Mouse (Mus musculus): Measurements from ENCODE around the gene Ranbp17.

Ranbp17 gene

DNA sequence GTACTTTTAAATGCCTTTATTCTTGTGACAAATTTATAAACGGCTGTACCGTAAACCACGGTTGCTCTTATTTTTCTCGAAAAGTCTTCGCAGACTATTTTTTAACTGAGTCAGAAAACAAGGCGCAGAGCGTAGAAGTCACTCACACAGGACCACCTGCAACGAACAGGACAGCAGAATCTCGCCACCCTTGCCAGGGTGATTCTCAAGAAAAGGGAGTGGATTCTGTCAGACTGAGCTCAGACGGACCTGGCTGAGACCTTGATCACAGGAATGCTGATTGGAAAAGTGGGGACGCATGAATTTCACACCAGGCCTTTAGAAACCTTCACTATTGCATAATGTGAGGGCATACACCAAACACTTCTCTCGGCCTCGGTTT is 316.4 kb downstream of the Ranbp17 start:
- no peak for DNase-seq (ENCODE audit: inconsistent ontology term)

DNA sequence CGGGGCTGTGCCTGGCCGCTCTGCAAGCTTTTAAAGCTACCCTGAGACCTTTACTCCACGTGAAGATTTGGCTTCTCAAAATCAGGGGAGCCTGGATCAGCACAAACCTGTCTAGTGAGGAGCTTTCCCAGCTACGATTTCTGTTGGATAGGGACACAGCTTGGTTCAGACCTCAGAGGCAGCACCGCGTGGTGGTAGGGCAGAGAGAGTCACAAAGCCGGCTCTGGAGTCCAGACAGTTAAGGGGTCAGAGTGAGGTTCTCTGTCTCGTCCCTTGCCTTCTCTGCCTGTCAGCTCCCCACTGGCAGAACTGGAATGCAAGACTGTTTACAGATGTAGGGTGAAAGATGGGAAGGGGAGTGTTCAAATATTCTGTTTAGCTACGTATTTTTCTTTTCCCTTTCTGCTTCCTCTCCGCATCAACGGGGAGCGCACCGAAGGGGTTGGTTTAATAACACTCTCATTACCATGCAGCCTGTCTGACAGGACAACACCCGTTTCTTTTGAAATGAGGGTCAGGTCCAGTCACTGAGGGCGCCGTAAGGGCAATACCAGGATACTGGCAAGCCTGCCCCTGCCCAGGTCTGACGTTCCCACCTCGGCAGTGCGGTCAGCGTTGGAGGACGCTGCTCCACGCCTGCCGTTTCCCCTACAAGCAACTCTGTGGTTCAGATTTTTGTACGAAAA is 317.0 kb downstream of the Ranbp17 start:
- DNase-seq (ENCODE audit: inconsistent ontology term): no peak

GRCm38 (mm10) chr11:33195531-33196446 is 317.8 kb downstream of the Ranbp17 start:
- DNase-seq (ENCODE audit: inconsistent ontology term): no peak

DNA sequence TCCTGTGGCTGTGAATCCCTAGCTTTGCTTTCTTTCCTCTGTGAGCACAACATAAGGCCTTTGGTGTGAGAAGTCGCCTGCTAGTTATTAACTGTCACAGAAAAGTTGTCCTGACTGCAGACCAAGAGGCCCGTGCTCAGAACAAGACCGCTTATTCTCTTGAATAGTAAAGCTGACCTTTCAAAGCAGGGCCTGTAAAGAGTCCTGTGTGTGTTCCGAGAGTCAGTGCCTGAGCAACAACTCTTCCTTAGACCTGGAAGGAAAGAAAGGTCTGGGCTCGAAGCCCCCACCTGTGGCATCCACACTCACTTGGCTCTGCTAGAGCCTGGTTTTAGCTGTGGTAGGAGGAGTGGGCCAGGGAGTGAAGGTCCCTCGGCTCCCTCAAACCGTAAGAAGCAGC is 318.5 kb downstream of the Ranbp17 start:
- no peak for DNase-seq (ENCODE audit: inconsistent ontology term)

- no peak for DNase-seq (ENCODE audit: inconsistent ontology term)
These were observed 319.9 kb downstream of the Ranbp17 start for GRCm38 (mm10) chr11:33193695-33194094.

DNA sequence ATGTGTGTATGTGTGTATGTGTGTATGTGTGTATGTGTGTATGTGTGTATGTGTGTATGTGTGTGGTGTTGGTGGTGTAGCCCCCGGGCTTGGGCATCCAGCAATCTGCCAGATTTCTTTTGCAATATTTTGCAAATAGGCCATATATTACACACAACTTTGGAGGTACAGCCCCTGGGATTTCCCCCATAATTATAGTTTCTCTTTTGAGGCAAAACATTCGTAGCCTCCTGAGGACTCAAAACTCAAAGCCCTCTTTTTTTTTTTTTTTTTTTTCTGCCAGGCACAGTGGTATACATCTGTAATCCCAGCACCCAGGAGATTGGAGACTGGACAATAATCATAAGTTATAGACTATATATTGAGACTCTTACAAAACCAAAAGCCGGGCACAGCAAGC is 331.7 kb downstream of the Ranbp17 start:
- DNase-seq (ENCODE audit: inconsistent ontology term): no peak

- DNase-seq (ENCODE audit: inconsistent ontology term): no peak
These were observed 332.8 kb downstream of the Ranbp17 start for GRCm38 (mm10) chr11:33180701-33181116.

DNA sequence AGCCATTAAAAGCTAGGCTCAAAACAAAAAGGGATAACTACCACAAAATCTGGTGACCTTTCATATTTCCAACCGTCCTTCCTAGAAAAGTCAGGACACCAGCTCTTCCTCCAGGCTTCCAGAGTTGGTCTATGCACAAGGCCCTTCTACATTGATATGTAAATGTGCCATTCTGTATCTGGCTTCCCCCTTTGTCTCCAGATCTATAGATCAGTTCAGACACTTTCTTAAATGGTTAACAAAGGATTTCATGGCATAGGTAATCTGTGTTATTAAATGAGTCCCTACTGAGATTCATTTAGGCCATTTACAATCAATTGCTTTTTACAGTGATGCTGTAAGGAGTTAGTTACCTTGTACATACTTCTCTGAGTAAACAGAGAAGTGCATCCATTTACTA is 333.7 kb downstream of the Ranbp17 start:
- no peak for DNase-seq (ENCODE audit: inconsistent ontology term)

DNA sequence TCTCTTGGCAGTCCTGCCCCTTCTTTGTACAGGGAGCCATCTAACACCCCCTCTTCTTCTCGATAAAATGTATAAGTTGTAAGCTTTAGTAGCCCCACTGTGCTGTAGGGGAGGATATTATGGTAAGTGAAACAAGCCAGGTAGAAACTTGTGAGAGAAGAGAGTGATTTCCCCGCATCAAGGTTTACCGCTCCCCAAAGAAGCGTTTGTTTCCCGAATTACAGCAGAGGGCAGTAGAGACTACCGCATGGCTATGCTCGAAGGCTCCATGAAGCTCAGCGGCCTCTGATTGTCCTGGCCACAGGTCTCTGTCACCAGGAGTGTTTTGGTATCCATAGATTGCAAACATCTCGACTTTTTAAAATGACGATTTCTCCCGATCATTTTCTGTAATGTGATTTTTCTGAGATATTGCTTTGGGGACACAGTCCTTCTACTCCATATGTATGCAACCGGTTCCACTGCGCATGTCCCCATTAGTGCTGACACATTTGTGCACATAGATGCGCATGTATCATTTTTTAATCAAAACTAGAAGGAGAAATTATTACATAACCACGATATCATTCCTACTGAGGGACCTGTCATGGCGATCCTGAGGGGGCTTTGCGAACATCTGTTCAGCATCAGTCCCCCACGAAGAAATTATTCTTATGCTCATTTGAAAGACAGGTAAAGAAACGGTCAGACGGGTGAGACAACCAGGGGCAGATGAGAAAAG is 336.9 kb downstream of the Ranbp17 start:
- peak; percentile 17 for DNase-seq (ENCODE audit: inconsistent ontology term)

GRCm38 (mm10) chr11:33175768-33176167 is 337.8 kb downstream of the Ranbp17 start:
- DNase-seq (ENCODE audit: inconsistent ontology term): no peak

- DNase-seq (ENCODE audit: inconsistent ontology term): peak; percentile 27
These were observed 343.1 kb downstream of the Ranbp17 start for GRCm38 (mm10) chr11:33170489-33170888.

DNA sequence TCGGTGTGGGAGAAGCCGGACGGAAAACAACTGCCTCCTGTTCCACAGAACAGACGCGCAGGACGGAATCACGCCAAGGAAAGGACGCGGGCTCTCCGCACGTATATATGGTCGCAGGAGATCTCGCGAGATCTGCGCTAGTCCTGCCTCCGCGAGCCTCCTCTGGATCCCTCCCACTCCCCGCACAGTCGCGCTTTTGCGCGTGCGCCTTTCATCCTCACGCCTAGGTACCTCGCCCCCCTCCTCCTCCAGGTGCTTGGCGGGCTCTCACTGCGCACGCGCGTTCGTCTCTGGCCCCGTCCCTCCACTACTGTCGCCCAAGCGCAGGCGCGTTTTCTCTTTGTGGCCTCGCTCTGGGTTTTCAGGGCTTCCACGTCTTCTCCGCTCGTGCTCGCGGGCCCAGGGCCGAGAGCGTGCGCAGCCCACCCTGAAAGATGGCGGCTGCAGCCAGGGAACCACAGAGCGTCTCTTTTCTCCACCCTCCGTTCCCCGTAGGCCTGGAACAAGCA is 350.5 kb downstream of the Ranbp17 start, which contains the start of gene Npm1:
Gene Npm1, minus strand, starts transcription at position 209 of the 509 bp plus-strand sequence.
- peak; percentile 99 for DNase-seq (ENCODE audit: inconsistent ontology term)

GRCm38 (mm10) chr11:33162211-33162997 is 351.1 kb downstream of the Ranbp17 start:
- DNase-seq (ENCODE audit: inconsistent ontology term): peak; percentile 85
